Mouse (Mus musculus) embryo, embryonic 10 days (tissue): ENCODE measurements around the gene Mdm2.
A peak's percentile ranks its signal among the peaks of the same experiment; 100 is the strongest.

Source experiments
- DNase-seq: peaks from one replicate; pipeline ENCODE4 v3.0.0-alpha.2; 2015; ENCODE audit warnings: low spot score

Gene Mdm2

DNA sequence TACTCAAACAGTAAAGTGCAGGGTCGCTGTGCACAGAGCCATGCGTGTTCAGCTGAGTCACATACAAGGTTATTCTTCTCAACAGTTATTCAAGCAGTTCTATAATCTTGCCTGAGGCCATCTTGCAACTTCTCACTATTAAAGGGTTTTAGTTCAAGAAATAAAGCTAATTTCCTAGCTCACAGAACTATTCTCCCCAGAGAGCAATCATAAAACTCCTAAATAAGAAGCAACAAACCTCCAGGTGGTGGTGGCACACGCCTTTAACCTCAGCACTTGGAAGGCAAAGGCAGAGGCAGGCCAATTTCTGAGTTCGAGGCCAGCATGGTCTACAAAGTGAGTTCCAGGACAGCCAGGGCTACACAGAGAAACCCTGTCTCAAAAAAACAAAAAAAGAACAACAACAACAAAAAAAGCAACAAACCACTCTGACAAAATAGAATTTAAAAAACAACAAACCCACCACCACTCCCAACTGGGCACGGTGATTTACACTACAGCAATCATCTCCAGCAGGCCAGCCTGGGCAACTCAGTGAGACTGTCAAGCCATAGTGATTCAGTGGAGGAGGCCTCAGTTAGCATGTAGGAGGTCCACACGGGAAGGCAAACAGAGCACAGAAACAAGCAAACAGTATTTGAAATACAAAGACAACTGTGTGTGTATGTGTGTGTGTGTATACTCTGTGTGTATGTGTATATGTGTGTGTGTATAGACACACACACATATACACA is 13.6 kb downstream of the Mdm2 start:
- no peak for DNase-seq

DNA sequence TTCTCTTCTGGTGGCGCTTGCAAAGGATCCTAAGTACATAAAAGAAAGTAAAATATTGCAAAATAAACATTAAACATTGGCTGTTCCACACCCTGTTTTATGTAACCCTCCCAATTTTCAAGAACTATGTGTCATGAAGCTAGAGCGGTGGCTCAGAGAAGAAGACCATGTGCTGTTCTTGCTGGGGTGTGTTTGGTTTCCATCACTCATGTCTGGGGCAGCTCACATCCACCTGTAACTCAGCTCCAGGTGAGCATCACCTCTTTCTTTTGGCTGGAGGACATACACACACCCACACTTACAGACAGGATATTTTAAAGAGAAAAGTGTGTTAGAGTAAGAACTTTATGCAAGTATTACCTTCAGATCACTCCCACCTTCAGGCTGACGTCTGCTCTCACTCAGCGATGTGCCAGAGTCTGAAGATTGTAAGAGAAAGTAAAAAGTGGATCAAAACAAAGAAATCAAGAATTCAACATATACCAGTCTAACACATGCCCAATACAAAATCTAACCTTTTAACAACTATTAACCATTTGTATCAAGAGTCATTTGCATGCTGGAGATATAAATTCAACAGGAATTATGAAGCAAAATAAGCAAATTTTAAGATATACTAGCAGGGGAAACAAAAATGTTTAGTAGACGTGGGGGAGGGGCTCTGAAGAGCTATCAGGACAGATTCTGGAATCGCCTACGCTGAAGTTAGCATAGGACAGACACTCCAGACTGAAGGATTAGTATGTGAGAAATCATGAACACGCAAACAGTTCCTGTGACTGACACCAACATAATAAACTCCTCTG is 14.3 kb downstream of the Mdm2 start:
- no peak for DNase-seq

DNA sequence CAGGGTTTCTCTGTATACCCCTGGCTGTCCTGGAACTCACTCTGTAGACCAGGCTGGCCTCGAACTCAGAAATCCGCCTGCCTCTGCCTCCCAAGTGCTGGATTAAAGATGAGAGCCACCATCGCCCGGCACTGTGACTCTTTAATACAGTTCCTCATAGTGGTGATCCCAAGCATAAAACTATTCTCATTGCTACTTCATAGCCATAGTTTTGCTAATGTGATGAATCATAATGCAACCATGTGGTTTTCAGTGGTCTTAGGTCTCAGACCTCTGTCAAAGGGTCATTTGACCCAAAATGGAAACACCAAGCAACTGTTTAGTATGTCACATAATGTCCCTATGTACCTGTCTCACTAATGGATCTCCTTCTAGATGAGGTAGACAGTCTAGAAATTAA is 15.0 kb downstream of the Mdm2 start:
- DNase-seq = no peak

DNA sequence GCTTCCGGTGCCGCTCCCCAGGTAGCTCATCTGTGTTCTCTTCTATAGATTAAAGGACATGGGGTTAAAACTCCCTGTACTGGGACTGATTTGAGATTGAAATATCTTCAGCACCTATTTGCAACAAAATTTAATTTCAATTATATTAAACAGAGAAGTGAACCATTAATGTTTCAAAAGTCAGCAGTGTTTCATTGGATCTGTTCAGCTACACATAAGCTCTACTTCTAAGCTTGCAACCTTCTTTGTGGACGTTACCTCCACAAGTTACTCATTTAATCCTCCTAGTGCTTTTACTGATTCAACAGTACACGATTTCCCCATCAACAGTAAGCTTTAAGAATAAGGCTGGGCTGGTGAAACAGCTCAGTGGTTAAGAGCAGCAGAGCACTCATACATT is 15.5 kb downstream of the Mdm2 start:
- no peak for DNase-seq

DNA sequence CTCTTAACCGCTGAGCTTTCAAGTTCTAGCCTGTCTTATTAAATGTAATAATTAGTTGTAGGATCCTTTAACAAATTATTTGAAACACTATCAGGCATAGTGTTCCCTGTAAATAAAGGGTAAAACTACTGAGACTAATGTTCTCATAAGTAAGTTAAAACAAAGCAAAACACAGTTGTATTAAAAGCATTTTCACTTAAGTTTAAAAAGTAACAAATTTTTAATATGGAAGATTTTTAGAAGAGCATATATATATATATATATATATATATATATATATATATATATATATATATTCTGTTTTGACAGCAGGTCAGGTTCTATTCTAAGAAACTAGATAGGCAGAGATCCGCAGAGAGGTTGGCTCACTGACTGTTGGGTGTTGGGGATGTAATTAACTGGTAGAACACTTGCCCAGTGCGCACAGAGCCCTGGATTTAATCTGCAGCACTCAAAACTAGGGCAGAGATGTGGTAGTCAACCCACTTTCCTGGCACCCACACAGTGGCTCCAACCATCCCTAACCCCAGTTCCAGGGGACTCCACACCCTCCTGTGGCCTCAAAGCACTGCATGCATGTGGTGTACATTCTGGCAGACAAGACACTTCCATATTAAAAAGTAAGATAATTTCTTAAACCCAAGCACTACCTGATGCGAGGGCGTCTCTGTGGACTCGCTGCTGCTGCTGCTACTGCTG is 16.2 kb downstream of the Mdm2 start:
- DNase-seq = no peak

DNA sequence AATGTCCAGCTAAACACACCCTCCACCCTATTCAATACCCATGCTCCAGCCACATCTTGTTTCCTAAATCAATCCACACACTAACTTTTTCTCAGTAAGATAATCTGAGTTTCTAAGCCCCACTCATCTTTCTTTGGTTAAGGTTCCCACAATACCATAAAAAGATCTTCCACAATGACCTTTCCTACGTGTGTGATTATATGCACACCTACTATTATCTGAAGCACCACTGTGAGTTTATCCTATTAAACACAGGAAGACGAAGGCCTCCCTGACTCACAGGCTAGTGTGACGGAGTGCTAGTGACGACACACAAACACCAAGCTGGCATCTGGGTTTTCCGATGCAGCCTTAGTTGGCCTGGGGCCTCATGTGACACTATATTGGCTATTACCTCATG is 17.6 kb downstream of the Mdm2 start:
- DNase-seq = no peak

DNA sequence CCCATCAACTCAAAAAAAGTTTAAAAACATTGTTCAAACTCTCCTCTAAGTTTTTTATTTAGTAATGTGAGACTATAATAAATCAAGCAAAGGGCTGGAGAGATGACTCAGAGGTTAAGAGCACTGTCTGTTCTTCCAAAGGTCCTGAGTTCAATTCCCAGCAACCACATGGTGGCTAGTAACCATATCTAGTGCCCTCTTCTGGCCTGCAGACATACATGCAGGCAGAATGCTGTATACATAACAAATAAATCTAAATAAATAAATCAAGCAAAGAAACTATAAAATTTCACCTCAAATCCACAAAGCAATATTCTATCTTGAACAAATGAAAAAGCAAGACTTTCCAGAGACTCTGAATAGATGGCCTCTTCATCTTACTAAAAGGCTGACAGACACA is 18.4 kb downstream of the Mdm2 start:
- DNase-seq = no peak

DNA sequence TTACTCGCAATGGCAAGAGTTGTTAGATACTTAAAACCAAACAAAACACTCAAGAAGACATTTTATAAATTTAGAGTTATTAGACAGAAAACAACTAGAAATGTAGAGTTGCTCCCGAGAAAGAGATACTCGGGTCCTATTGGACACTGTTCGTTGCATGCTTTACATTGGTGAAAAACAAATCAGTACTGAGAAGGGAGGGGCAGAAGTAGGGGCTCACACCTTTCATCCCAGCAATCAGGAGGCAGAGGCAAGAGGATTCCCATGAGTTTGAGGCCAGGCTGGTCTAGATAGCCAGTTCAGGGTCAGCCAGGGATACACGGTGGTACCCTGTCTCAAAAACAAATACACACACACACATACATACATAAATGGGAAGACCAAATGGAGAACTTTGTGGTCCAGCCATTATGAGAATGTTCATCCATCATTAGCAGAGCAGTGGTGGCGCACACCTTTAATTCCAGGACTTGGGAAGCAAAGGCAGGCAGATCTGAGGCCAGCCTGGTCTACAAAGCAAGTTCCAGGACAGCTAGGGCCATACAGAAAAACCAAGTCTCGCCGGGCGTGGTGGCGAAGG is 19.1 kb downstream of the Mdm2 start:
- no peak for DNase-seq

DNA sequence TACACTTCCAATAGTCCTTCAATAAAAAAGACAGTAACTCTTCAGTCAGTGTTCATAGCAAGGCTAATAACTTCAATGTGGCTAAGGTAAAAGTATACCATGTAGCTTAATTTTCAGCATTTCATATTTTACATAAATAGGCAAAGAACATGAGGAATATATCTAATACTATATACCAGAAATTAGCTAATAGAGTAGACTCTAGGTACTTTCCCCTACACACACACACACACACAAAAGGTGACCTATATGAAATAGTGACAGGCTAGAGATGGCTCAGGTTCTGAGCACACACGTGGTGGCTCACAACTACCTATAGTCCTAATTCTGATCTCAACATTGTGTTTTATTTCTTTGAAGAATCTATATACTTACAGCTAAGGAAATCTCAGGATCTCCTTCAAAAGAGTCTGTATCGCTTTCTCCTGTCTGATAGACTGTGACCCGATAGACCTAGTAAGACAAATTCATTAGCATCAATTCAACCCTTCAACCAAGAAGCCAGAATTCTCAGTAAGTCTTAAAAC is 19.7 kb downstream of the Mdm2 start:
- no peak for DNase-seq

DNA sequence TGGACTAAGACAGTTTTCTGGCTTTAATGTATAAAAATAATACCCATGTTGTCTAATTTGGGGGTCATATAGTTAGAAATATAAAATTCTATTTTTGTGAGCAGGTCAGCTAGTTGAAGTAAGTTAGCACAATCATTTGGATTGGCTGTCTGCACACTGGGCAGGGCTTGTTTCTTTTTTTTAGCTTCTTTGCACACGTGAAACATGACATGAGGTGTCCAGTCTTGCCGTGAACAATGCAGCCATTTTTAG is 20.5 kb downstream of the Mdm2 start:
- DNase-seq = no peak

DNA sequence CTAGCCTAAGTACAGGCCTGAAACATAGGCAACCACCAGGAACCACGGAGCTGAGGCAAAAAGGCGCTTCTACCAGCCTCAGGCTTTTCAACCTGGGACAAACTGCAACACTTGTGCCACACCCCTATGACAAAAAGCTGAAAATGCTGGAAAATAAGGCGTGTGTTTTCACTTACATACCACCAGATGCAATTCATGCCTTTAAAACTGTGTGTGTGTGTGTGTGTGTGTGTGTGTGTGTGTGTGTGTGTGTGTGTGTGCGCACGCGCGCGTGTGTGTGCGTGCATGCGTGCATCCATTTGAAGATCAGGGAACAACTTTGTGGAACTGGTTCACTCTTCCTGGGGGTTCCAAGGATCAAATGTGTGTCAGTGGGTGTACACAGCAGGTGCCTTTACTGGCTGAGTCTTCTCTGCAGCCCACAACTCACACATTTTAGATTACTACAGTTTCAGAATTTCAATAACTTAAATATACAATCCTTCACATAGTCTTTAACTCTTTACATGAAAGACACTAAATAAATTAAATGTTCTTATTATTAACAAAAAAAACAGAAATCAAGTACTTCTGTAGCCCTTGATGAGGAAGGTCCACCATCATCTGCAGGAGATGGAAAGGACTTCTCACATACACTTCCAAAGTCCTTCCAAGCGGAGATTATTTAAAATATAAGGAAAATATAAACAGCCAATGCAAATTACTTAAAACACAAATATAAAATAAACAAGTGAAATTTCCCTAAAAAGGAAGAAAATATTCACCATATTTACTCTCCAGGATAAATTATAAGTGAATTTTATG is 21.1 kb downstream of the Mdm2 start:
- no peak for DNase-seq

DNA sequence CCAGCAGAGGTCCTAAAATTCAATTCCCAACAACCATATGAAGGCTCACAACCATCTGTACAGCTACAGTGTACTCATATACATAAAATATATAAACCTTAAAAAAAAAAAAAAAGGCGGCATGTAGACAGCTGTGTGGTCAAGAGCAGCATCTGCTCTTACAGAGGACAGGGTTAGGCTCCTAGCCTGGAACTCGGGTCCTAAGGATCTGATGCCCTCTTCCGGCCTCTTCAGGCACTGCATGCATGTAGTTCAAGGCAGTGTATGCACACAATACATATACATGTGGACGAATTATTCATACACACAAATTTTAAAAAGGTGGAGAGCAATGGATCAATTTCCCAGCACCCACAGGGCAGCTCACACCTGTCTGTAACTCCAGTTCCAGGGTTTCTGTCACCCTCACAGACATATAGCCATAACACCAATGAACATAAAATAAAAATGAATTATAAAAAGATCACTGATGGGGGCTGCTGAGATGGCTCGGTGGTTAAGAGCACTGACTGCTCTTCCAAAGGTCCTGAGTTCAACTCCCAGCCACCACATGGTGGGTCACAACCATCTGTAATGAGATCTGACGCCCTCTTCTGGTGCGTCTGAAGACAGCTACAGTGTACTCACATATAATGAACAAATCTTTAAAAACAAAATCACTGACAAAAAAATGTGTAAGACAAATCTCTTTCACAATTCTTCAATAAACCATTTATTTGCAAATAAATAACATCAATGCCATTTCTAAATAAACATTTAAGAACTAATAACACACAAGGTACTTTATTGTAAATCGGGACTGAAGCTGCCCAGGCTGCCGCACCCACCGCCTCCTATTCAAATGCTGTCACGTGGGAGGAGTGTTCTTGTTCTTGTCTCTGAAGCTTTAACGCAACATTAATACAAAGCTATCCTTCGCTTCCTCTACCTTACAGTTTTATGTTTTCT is 22.1 kb downstream of the Mdm2 start:
- peak; percentile 45 for DNase-seq

DNA sequence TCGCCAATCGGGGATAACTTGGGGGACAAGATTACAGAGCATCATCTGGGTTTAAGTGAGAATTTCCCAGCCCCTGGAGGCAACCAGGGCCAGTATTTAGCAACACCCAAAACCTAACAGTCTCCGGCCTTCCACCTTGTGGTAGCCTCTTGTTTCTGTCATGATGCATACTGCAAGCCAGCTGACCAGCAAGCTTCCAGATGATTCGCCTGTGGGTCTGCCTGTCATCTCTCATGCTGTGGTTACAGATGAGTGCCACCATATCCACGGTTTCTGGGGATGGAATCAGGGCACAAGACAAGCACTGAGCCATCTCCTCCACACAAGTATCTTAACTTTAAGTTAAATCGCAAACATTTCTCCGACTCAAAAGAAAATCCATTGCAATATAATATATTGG is 23.0 kb downstream of the Mdm2 start:
- no peak for DNase-seq

DNA sequence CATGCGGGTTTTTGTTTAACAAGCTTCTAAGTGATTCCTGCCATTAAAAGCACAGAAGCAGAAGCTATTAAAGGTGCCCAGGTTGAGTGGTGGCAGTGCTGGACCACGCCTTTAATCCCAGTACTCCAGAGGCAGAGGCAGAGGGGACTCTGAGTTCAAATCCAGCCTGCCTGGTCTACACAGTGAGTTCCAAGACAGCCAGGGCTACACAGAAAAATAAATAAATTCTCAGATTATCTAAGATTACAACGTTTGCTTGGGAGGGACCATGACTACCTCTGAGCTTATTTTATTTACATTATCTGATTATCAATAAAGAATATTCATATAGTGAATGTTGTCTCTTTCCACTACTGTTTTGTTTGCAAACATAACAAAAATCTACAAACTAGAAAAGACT is 23.5 kb downstream of the Mdm2 start:
- no peak for DNase-seq

DNA sequence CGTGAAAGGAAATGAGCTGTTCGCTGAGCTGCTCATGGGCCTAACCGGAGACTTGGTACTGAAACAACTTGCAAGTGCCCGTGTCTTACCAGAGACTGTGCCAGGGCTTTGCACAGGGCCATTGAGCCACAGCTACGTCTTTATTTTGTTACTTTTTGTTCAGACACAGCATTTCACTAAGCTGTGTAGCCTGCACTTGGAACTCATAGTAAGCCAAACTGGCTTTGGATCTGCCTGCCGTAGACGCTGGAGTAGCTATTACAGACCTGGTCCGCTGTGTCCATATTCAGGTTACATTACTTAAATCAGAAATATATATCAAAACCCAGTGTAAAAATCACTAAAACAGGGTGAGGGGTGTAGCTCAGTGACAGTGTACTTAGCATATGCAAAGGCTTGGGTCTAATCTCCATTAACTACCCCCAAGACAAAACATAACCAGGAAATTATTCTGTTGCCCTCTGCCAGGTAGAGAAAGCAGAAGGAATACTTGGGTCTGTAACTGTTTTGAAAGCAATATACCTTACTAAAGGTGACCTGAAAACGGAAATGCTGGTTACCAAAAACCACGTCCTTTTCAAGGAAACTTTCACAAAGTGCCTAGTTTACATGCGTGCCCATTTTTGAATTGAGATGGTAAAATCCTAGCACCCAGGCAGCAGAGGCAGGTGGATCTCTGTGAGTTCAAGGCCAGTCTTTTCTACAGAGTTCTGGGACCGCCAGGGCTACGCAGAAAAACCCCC is 24.5 kb downstream of the Mdm2 start:
- DNase-seq = no peak

DNA sequence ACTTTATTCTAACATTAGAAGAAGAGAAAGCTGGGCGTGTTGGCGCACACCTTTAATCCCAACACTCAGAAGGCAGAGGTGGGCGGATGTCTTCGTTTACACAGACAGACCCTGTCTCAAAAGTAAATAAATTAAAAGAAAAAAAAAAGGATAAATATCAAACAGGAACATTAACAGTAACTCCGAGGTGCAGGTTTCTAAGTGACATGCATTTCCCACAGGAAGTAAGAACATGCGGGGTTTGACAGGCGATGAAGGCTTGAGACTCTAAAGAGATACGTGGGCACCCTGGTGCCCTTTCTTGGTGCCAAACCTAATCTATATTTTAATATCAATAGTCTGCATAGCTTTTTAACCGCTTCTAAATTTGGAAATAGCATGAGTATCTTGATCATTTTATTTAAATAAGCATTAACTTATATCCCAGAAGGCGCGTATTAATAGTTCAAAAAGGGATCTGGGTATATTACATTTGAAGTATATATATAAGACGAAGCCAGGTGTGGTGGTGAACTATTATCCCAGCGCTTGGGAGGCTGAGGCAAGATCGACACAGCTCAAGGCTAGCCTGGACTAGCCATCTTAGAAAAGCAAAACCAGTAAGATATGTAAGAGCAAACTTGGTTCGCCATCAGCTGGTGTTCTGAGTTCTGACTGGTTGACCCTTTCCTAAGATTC is 25.2 kb downstream of the Mdm2 start:
- no peak for DNase-seq

DNA sequence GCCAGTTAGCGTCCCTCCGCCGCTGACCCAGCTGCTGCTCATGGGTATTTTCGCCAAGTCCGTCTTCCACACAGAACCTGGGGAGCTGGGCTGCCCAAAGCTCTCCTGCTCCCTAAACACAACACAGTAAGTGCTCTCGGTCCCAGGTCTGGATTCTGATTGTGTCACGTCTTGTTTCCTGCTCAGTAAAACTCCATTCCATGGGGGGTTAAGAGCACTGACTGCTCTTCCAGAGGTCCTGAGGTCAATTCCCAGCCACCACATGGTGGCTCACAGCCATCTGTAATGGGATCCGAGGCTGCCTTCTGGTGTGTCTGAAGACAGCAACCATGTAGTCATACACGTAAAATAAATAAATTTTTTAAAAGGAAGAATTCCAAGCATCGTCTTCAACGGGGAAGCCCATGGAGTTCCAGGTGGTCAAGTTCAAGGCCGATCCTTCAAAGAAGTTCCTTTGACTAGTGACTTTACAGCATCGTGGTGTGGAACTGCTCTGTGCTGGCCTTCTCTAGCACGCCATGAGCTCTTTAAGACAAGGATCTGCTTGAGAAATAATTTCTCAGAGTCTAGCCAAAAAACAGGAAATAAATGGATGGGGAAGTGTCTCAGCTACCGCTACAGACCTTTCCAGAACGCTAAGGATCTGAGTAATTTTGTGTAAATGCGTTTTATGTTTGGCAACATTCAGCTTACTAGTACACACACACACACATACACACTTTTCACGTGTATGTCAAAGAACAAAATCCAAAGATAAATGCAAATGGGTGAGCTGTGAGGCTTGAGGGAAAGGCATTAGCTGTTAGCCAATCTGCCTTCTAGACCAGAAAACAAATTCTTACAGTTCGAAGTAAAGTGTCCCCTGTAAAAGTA is 26.0 kb downstream of the Mdm2 start:
- no peak for DNase-seq

DNA sequence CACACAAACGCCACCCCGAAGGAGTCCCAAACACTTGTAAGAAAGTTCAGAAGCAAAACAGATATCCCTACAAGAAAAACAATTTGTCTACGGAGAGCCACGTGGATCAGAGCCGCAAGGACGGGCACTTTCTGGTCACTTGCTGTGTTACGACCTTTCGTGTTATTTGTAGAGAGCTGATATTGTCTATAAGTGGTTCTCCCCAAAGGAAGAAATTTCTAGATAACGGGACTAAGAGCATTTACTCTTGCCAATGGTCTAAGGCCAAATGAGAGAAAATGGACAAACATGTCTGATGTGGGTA is 26.9 kb downstream of the Mdm2 start:
- no peak for DNase-seq
